Mouse (Mus musculus): ENCODE results near the gene D17Wsu92e.

DNA sequence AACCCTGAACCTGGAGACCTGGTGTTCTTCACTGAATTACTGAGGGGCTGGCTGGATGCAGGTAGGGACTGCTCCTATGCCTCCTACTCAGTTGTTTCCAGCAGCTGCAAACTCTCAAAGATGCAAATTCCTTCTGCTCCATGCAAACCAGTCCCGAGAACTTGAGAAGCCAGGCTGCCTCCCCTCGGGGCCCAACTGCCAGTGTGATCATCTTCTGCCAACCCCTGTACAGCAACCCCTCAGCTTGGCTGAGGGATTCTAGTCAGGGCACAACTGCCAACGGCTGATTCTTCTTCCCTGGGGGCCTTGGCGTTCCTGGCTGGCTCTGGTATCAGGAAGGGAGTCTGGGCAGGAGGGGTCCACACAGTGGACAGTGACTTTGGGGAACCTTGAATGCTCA is 74.0 kb downstream of the D17Wsu92e start:
- TF ChIP-seq POLR2A (IDR thresholded peaks at IDR 0.05; ENCODE audit: borderline replicate concordance, control insufficient read depth, low read depth, low read length) (no peak), CTCF (IDR thresholded peaks at IDR 0.05; ENCODE audit: control insufficient read depth, insufficient read depth, low read length) (no peak)

Measured in bone marrow, adult 2 months (tissue).